In genomic region chr3:9405341-9405740, GRCm38 (mm10) we compare ENCODE assay signal across 13 mouse cellular contexts.
DNase-seq lines count a peak whose midpoint lies in the region; ATAC-seq and TF ChIP-seq lines count a peak whose summit lies in the region.
"Had no signal": no experiment of that assay in that cellular context is flagged by ENCODE, and none has a peak within 500 bp of the region (broad histone marks: within the 10 kb centered on the region; RNA-seq: fewer than 3 reads in every experiment).

No protein-coding gene starts in this region.

- no peak overlapping the region for H3K4me2 ChIP-seq in heart, embryonic 11.5 days
- H3K4me2 ChIP-seq in liver, embryonic 11.5 days, result no peak overlapping the region
- H3K4me2 ChIP-seq in heart, postnatal 0 days (ENCODE audit: low read depth, low read length), result no peak overlapping the region
- H3K4me2 ChIP-seq: liver, embryonic 13.5 days had no signal

- no peak for TF ChIP-seq CTCF in liver, adult 2 months (IDR thresholded peaks at IDR 0.05; ENCODE audit: low read depth, low read length)
- TF ChIP-seq CTCF in heart, postnatal 0 days (IDR thresholded peaks at IDR 0.05; ENCODE audit: low read depth), result no peak

- no peaks in the 10 kb centered on the region for H3K36me3 ChIP-seq in heart, embryonic 11.5 days (ENCODE audit: control insufficient read depth, insufficient read depth, low read length)
- H3K36me3 ChIP-seq in liver, adult 2 months (ENCODE audit: control insufficient read depth, insufficient read depth, low read length), result no peaks in the 10 kb centered on the region
- H3K36me3 ChIP-seq in liver, embryonic 11.5 days (ENCODE audit: control insufficient read depth, insufficient read depth, low read length), result no peaks in the 10 kb centered on the region
- no peaks in the 10 kb centered on the region for H3K36me3 ChIP-seq in heart, postnatal 0 days (replicated peaks; ENCODE audit: control insufficient read depth, insufficient read depth, low read length)
- no peaks in the 10 kb centered on the region for H3K36me3 ChIP-seq in macrophage (ENCODE audit: inconsistent target)
- H3K36me3 ChIP-seq: hindbrain, embryonic 10.5 days; liver, embryonic 13.5 days had no signal

- no peak overlapping the region for H3K9ac ChIP-seq in heart, embryonic 11.5 days (ENCODE audit: low read depth, low read length)
- no peak overlapping the region for H3K9ac ChIP-seq in liver, adult 2 months (ENCODE audit: low read depth, low read length)
- no peak overlapping the region for H3K9ac ChIP-seq in liver, embryonic 11.5 days (ENCODE audit: low read depth, low read length)
- no peak overlapping the region for H3K9ac ChIP-seq in heart, postnatal 0 days (replicated peaks; ENCODE audit: low read depth, low read length)
- H3K9ac ChIP-seq: liver, embryonic 13.5 days had no signal

- TF ChIP-seq EP300 in heart, postnatal 0 days (IDR thresholded peaks at IDR 0.05; ENCODE audit: low read depth), result no peak

- H3K9me3 ChIP-seq in heart, embryonic 11.5 days (replicated peaks; ENCODE audit: control insufficient read depth, low read length), result peaks cover 5% of the 10 kb centered on the region; the same call in 1 of the 2 replicates
- no peaks in the 10 kb centered on the region for H3K9me3 ChIP-seq in liver, embryonic 11.5 days (ENCODE audit: control insufficient read depth, low read length)
- no peaks in the 10 kb centered on the region for H3K9me3 ChIP-seq in heart, postnatal 0 days (replicated peaks; ENCODE audit: control insufficient read depth, low read length)
- H3K9me3 ChIP-seq: hindbrain, embryonic 10.5 days; liver, embryonic 13.5 days had no signal

- H3K4me3 ChIP-seq in heart, embryonic 11.5 days (ENCODE audit: low read depth, low read length), result no peak overlapping the region
- no peak overlapping the region for H3K4me3 ChIP-seq in liver, adult 2 months (ENCODE audit: insufficient read depth, low read depth, low read length)
- no peak overlapping the region for H3K4me3 ChIP-seq in liver, embryonic 11.5 days (ENCODE audit: low read depth, low read length)
- no peak overlapping the region for H3K4me3 ChIP-seq in heart, postnatal 0 days (ENCODE audit: low read depth, low read length)
- H3K4me3 ChIP-seq in macrophage (ENCODE audit: inconsistent target), result no peak overlapping the region
- H3K4me3 ChIP-seq: hindbrain, embryonic 10.5 days; liver, embryonic 13.5 days had no signal

- TF ChIP-seq POLR2A in liver, adult 2 months (IDR thresholded peaks at IDR 0.05; ENCODE audit: extremely low read depth, insufficient read depth, low read length), result no peak

- H3K27ac ChIP-seq in heart, embryonic 11.5 days (ENCODE audit: low read depth, low read length), result no peak overlapping the region
- no peak overlapping the region for H3K27ac ChIP-seq in liver, adult 2 months (replicated peaks; ENCODE audit: insufficient read depth, low read depth, low read length)
- H3K27ac ChIP-seq in liver, embryonic 11.5 days (ENCODE audit: low read depth, low read length), result no peak overlapping the region
- H3K27ac ChIP-seq in heart, postnatal 0 days (ENCODE audit: low read depth), result peak overlapping the region; percentile 57
- H3K27ac ChIP-seq in macrophage, result peak overlapping the region; percentile 95
- H3K27ac ChIP-seq: hindbrain, embryonic 10.5 days; liver, embryonic 13.5 days had no signal

- no peaks in the 10 kb centered on the region for H3K27me3 ChIP-seq in heart, embryonic 11.5 days (ENCODE audit: control insufficient read depth, insufficient read depth, low read length)
- H3K27me3 ChIP-seq in liver, adult 2 months (ENCODE audit: control insufficient read depth, insufficient read depth, low read length), result no peaks in the 10 kb centered on the region
- H3K27me3 ChIP-seq in liver, embryonic 11.5 days (replicated peaks; ENCODE audit: control insufficient read depth, insufficient read depth, low read length), result no peaks in the 10 kb centered on the region
- no peaks in the 10 kb centered on the region for H3K27me3 ChIP-seq in heart, postnatal 0 days (ENCODE audit: control insufficient read depth, insufficient read depth, low read length)
- H3K27me3 ChIP-seq: liver, embryonic 13.5 days; Patski had no signal

- DNase-seq in heart, adult 18-20 months, result peak; percentile 57 to 63
- DNase-seq in liver, adult 2 months (ENCODE audit: extremely low read depth, low read depth, low spot score), result peak; percentile 14
- DNase-seq in liver, embryonic 11.5 days (ENCODE audit: low spot score), result no peak
- DNase-seq in heart, postnatal 0 days (ENCODE audit: low spot score), result no peak
- no peak for DNase-seq in cerebellum, adult 11-12 months
- DNase-seq: cerebellum, postnatal 10 days; liver, embryonic 13.5 days; right cerebral cortex, postnatal 25 days had no signal

- 70% methylated on average over 9 of the region's 9 CpGs for WGBS in heart, embryonic 11.5 days (ENCODE audit: insufficient replicate concordance)
- 79% methylated on average over 9 of the region's 9 CpGs for WGBS in liver, adult 2 months
- WGBS in liver, embryonic 11.5 days, result 79% methylated on average over 9 of the region's 9 CpGs
- WGBS in heart, postnatal 0 days, result 47% methylated on average over 9 of the region's 9 CpGs
- WGBS in macrophage (ENCODE audit: missing documents), result 80% methylated on average over 9 of the region's 9 CpGs

- no peaks in the 10 kb centered on the region for H3K79me2 ChIP-seq in liver, adult 2 months (ENCODE audit: control insufficient read depth, insufficient read depth, low read length)
- peaks cover 60% of the 10 kb centered on the region for H3K79me2 ChIP-seq in macrophage (ENCODE audit: inconsistent target)

- H3K4me1 ChIP-seq in heart, embryonic 11.5 days (ENCODE audit: control insufficient read depth, insufficient read depth, low read length), result peaks cover 5% of the 10 kb centered on the region
- H3K4me1 ChIP-seq in liver, adult 2 months (ENCODE audit: control insufficient read depth, insufficient read depth, low read length), result peaks cover 5% of the 10 kb centered on the region; the same call in 1 of the 2 replicates
- peaks cover 41% of the 10 kb centered on the region for H3K4me1 ChIP-seq in liver, embryonic 11.5 days (replicated peaks; ENCODE audit: control insufficient read depth, insufficient read depth, low read length)
- H3K4me1 ChIP-seq in heart, postnatal 0 days (ENCODE audit: control insufficient read depth, insufficient read depth), result peaks cover 27% of the 10 kb centered on the region

- no peak for ATAC-seq in heart, embryonic 11.5 days (replicated peaks; ENCODE audit: insufficient number of reproducible peaks, low FRiP score, low TSS enrichment)
- no peak for ATAC-seq in liver, embryonic 11.5 days (replicated peaks; ENCODE audit: low FRiP score)
- no peak for ATAC-seq in heart, postnatal 0 days (ENCODE audit: insufficient read depth, low read depth)
- ATAC-seq: activated CD4-positive, CD25-positive, alpha-beta regulatory T cell, adult 4 months; Patski had no signal

Comparison
In these comparisons a context has a peak if more than half of its experiments do, and no peak if none do; other contexts are left out.
1. DNase-seq: peak in heart, adult 18-20 months (2 of 2) and liver, adult 2 months (single experiment); none in liver, embryonic 11.5 days (single experiment), heart, postnatal 0 days (single experiment) and cerebellum, adult 11-12 months (single experiment).
2. H3K27ac ChIP-seq: peak in heart, postnatal 0 days (single experiment) and macrophage (single experiment); none in heart, embryonic 11.5 days (single experiment), liver, adult 2 months (single experiment) and liver, embryonic 11.5 days (single experiment).